Mouse (Mus musculus) midbrain, postnatal 0 days (tissue): ENCODE data around the gene Hmgb1. TPM values are rescaled to one million over a fixed set of nuclear protein-coding genes. Genes with fewer than 3 reads are reported as not detected.

Experiments
- ATAC-seq: fragments of 200-750 bp; cut with Nextera tagmentation; 2 replicates; pipeline ENCODE4 v1.8.0; 2017; ENCODE audit warnings: moderate number of reproducible peaks, mild to moderate bottlenecking, moderate TSS enrichment, moderate library complexity; ENCODE audit not compliant: low FRiP score
- DNase-seq: peaks from one replicate; pipeline ENCODE4 v3.0.0-alpha.2; 2015; ENCODE audit warnings: low spot score
- H3K27ac ChIP-seq: fragments of 300-500 bp; sonication (generic); 2 replicates; pipeline ENCODE4 v1.5.1; 2014; ENCODE audit warnings: low read depth, mild to moderate bottlenecking, low read length, mixed read lengths
- H3K27me3 ChIP-seq: fragments of 300-500 bp; sonication (generic); 2 replicates; pipeline ENCODE4 v1.6.1; 2014; ENCODE audit warnings: low read length, control low read depth, mixed read lengths; ENCODE audit not compliant: insufficient read depth
- H3K36me3 ChIP-seq: fragments of 300-500 bp; sonication (generic); 2 replicates; pipeline ENCODE4 v1.6.1; 2014; ENCODE audit warnings: low read length, control low read depth, mixed read lengths; ENCODE audit not compliant: insufficient read depth
- H3K4me1 ChIP-seq: fragments of 300-500 bp; sonication (generic); 2 replicates; pipeline ENCODE4 v1.6.1; 2014; ENCODE audit warnings: mild to moderate bottlenecking, control low read depth, antibody characterized with exemption, low read length, mixed read lengths; ENCODE audit not compliant: insufficient read depth
- H3K4me2 ChIP-seq: fragments of 300-500 bp; sonication (generic); 2 replicates; pipeline ENCODE4 v1.6.1; 2014; ENCODE audit warnings: low read depth, mild to moderate bottlenecking, low read length, mixed read lengths; ENCODE audit not compliant: poor library complexity, severe bottlenecking
- H3K4me3 ChIP-seq: fragments of 300-500 bp; sonication (generic); 2 replicates; pipeline ENCODE4 v1.5.1; 2014; ENCODE audit warnings: low read depth, mild to moderate bottlenecking, low read length, moderate library complexity
- H3K9ac ChIP-seq: fragments of 300-500 bp; sonication (generic); replicated peaks from 2 replicates; pipeline ENCODE4 v1.6.1; 2014; ENCODE audit warnings: mild to moderate bottlenecking, low read length, moderate library complexity, mixed read lengths; ENCODE audit not compliant: poor library complexity, severe bottlenecking
- H3K9me3 ChIP-seq: fragments of 300-500 bp; sonication (generic); 2 replicates; pipeline ENCODE4 v1.6.1; 2016; ENCODE audit warnings: low read length, control low read depth
- CTCF ChIP-seq: IDR thresholded peaks from 2 replicates; pipeline ENCODE4 v1.5.1; 2016; ENCODE audit warnings: antibody characterized with exemption, mild to moderate bottlenecking
- WGBS: fragments of 180-500 bp; shearing (Covaris S2); extraction: QIAGEN DNeasy Blood & Tissue Kit; methylation state at CpG from one replicate; pipeline ENCODE4 v1.1.7; 2014; 5-methylcytosine and 5-hydroxymethylcytosine counted together
- polyA plus RNA-seq: library from polyadenylated mRNA; unstranded; fragments of >200 nt; fragmentation: Nextera tagmentation; extraction: Ambion mirVana; gene quantifications from 2 replicates; pipeline ENCODE4 v1.2.1, GENCODE M21; 2015
- total RNA-seq: library from RNA; depleted of rRNA; stranded (reverse); fragments of >200 nt; gene quantifications from 2 replicates; pipeline ENCODE4 v1.2.3, GENCODE M21; 2014

Hmgb1 gene
- total and polyA plus RNA-seq, 2 experiments from 2014 or later = 171 to 756 TPM

DNA sequence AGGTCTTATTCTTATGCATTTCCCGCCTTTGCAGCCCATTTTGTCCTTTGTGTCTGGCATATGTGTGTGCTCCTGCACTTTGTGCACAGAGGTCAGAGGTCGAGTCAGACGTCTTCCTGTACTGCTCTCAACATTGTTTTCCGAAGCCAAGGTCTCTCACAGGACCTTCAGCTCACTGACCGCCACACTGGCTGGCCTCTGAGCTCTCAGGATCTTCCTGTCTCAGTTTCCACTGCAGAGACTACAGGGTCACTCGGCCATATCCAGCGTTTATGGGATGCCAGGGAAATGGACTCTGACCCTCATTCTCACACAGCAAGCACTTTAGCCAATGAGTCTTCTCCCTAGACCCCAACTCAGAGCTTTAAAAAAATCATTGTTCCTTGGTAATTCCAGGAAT lies 19.4 kb downstream of the Hmgb1 start:
- WGBS = 62% methylated on average over 7 of the region's 7 CpGs
- ATAC-seq (no peak), DNase-seq (no peak)
- H3K9ac ChIP-seq = no peak overlapping the region
- no peak overlapping the region for H3K4me2 ChIP-seq
- H3K27me3 ChIP-seq = no peaks in the 10 kb centered on the region
- H3K36me3 ChIP-seq = no peaks in the 10 kb centered on the region
- no peak overlapping the region for H3K27ac ChIP-seq
- TF ChIP-seq CTCF = no peak
- no peaks in the 10 kb centered on the region for H3K4me1 ChIP-seq
- H3K4me3 ChIP-seq = no peak overlapping the region
- no peaks in the 10 kb centered on the region for H3K9me3 ChIP-seq

DNA sequence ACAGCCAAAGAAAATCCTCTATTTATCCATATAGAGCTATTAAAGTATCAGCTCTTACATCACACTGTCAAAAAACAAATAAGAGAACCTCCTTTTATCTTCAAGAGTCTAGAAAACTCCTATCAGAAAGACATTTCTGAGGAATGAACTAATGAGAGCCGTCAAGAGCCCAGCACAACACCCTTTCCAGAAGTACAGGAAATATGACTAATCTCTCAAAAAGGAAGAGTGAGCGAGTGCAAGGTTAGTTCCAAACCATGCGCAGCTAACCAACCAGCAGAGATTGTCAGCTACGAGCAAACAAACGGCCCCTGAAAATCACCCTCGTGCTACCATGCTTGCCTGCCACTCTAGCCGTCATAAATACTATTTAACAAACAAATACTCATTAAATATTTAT lies 21.4 kb downstream of the Hmgb1 start:
- no peak for TF ChIP-seq CTCF
- H3K9me3 ChIP-seq = no peaks in the 10 kb centered on the region
- H3K4me1 ChIP-seq = no peaks in the 10 kb centered on the region
- H3K27ac ChIP-seq = no peak overlapping the region
- DNase-seq (no peak), ATAC-seq (no peak)
- no peak overlapping the region for H3K4me3 ChIP-seq
- no peaks in the 10 kb centered on the region for H3K27me3 ChIP-seq
- no peak overlapping the region for H3K9ac ChIP-seq
- H3K4me2 ChIP-seq = no peak overlapping the region
- WGBS = 81% methylated on average over 7 of the region's 7 CpGs
- H3K36me3 ChIP-seq = no peaks in the 10 kb centered on the region

DNA sequence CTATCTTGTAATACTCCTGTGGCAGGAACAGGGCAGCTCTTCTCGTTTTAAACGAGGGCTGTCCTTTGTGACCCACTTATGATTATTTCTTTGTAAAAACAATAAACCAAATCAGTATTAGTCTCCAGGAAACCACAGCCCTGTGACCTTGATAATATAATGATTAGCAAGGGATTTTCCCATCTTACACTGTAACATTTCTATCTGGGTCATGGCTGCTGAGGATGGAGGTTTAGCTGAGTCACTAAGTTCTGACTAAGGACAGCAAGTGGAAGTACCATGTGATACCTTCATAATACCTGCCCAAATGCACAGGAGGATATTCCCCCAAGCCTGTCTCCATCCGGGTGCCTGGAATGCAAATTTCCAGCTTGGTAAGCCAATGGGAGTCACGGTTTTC lies 23.8 kb downstream of the Hmgb1 start:
- no peak for DNase-seq
- Histone ChIP-seq H3K4me1 (no peaks in the 10 kb centered on the region), H3K36me3 (no peaks in the 10 kb centered on the region), H3K9me3 (no peaks in the 10 kb centered on the region), H3K27me3 (no peaks in the 10 kb centered on the region), H3K27ac (no peak overlapping the region), H3K4me2 (no peak overlapping the region), H3K4me3 (no peak overlapping the region), H3K9ac (no peak overlapping the region)
- no peak for ATAC-seq
- WGBS = 85% methylated on average over 4 of the region's 4 CpGs
- TF ChIP-seq CTCF = no peak

DNA sequence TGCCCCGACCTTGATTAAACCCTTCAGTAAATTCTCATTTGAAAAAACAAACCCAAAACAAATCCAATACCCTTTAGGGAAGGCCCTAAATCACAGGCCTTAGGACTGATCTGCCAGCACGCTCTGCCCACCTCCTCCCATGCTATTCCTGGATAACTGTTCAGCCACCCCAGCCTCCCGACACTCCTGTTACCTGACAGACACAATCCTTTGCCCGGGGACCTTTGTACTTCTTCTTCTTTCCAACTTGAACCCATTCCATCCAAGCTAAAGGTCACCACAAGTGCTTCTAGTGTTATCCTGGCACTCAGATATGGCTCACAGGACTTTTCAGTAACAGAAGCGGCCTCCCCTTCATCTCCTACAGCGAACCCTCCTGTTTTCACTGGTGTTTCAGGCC lies 25.3 kb downstream of the Hmgb1 start:
- H3K4me2 ChIP-seq = no peak overlapping the region
- H3K9ac ChIP-seq = no peak overlapping the region
- ATAC-seq = no peak
- H3K27ac ChIP-seq = no peak overlapping the region
- no peaks in the 10 kb centered on the region for H3K9me3 ChIP-seq
- 93% methylated on average over 6 of the region's 6 CpGs for WGBS
- H3K36me3 ChIP-seq = no peaks in the 10 kb centered on the region
- H3K4me1 ChIP-seq = no peaks in the 10 kb centered on the region
- TF ChIP-seq CTCF = no peak
- no peak overlapping the region for H3K4me3 ChIP-seq
- no peaks in the 10 kb centered on the region for H3K27me3 ChIP-seq
- no peak for DNase-seq

DNA sequence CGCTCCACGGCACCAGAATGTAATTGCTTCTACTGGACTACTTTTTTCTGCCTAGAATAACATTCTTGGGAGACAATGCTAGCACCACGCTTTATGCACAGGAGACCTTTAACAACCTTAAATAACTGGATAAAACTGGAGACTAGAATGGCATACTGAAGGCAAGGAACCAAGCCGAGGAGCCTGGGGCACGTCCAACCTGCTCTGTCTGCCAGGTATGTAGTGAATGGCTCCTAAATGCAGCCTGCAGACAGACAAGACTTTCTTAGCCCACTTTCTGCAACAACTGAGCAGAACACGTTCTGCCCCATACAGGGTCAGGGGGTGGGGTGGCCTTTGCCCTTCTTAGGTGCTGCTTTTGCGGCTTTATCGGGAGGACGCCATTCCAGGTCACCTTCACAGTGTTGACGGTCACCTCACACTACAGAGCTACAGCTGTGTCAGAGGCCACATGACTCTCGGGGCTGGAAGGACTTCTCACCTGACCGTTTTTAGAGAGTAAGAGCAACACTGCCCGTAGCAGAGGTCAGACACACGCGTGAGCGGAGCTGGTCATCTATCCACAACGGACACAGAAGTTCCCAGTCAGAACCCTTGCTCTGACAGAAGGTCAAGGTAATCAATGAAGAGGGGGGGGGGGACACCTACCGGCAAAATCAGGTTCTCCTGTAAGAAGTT lies 27.3 kb downstream of the Hmgb1 start:
- no peak for ATAC-seq
- H3K9ac ChIP-seq = no peak overlapping the region
- no peaks in the 10 kb centered on the region for H3K36me3 ChIP-seq
- 93% methylated on average over 18 of the region's 18 CpGs for WGBS
- no peak for DNase-seq
- no peak overlapping the region for H3K4me2 ChIP-seq
- H3K27ac ChIP-seq = no peak overlapping the region
- H3K4me3 ChIP-seq = no peak overlapping the region
- no peak for TF ChIP-seq CTCF
- no peaks in the 10 kb centered on the region for H3K4me1 ChIP-seq
- H3K27me3 ChIP-seq = no peaks in the 10 kb centered on the region
- no peaks in the 10 kb centered on the region for H3K9me3 ChIP-seq

DNA sequence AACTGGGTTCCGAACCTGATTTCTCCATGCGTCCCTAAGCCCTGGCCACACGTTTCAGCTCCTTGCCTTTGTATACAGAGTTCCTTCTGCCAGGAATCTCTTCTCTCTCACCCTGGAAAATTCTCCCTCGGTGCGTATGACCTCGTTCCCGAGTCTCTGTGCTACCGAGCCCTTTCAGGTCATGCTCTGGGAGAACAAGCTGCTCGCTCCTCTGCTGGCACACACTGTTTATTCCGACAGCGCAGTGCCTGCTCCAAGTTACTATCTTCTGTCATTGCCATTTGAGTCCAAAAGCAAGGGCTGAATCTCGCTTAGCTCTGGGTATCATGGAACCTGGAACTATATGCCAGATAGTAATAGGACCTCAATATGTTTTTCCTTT lies 31.5 kb downstream of the Hmgb1 start:
- H3K4me1 ChIP-seq = no peaks in the 10 kb centered on the region
- H3K4me2 ChIP-seq = no peak overlapping the region
- DNase-seq = peak; percentile 9
- no peak overlapping the region for H3K4me3 ChIP-seq
- no peaks in the 10 kb centered on the region for H3K36me3 ChIP-seq
- WGBS = 62% methylated on average over 12 of the region's 12 CpGs
- no peak for ATAC-seq
- H3K9ac ChIP-seq = no peak overlapping the region
- no peaks in the 10 kb centered on the region for H3K27me3 ChIP-seq
- H3K9me3 ChIP-seq = no peaks in the 10 kb centered on the region
- no peak overlapping the region for H3K27ac ChIP-seq
- no peak for TF ChIP-seq CTCF
